Mouse (Mus musculus) heart, postnatal 25 days (tissue): ENCODE results near the gene Rap1gds1. TPM values are rescaled to one million over a fixed set of nuclear protein-coding genes. Genes with fewer than 3 reads are reported as not detected.
A peak's percentile ranks its signal among the peaks of the same experiment; 100 is the strongest.

ENCODE experiments used
- DNase-seq: peaks from one replicate; pipeline ENCODE4 v3.0.0; 2022; ENCODE audit warnings: low spot score
- intact Hi-C: fragments of 180-260 bp; cut with DNase I; formaldehyde crosslinking; loops from one replicate; pipeline ENCODE4 v1.15.1; 2025
- total RNA-seq, 2 experiments: library from RNA; stranded (reverse); gene quantifications; 2 replicates each; pipeline ENCODE4 v1.2.3; 2021

The Rap1gds1 gene
- total RNA-seq = 10 to 100 TPM; 26.5 to 29.8 TPM

DNA sequence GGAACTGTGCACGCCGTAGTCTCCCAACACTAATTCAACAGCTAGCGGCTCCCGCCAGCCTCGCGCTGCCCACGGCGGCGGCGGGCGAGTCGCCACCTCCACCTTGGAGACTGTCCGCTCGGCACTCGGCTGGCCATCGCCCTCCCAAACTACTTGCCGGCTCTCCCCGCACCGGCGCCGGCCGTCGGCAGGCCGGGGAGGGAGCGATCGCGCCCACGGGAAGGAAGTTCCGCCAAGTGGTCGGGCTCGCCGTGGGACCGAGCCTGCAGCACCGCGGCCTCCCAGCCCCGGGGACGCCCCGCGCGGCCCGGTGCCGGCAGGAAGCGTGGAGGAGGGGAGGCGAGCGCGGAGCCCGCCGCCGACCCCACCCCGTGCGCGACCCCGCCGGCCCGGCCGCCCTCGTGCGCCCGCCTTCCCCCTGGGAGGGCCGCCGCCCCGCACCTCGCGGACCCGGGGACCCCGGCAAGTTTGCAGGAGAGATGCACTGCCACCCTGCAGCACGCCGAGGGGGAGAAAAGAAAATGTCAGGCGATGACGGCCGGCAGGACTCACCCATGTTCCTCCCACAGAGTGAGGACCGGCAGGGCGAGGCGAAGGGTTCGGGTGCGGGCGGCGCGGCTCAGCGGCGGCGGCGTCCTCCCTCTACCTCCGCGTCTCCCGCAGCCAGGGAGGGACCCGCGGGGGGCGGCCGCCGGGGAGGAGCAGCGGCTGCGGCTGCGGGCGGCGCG, at the start of gene Rap1gds1:
TSS of gene Rap1gds1 (minus strand) at position 718 of the 728 bp plus-strand sequence.
- intact Hi-C loops = loop anchor here (10.0 kb wide), 1 partner anchor 590 kb away; the partner anchor contains the start of gene Metap1
- peak; percentile 53 for DNase-seq

DNA sequence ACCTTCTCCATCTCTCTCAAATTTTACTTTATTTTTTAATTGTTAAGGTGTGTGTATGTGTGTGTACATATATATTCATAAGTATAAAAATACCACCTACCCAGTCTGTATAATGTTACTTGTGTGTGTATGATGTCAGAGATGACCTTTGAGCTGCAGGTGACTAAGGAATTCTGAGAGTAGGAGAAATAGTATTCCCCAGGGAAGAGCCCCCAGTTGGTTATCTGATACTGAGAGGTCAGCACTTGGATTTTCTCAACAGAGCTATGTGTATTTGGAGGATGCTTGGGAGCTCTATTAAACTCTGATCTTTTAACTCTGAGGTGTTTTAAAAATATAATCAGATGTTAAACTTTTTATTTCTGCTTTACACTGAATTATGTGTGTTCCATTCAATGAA, 43.4 kb upstream of the Rap1gds1 start:
- DNase-seq = no peak
- intact Hi-C loops = no loop called here

- intact Hi-C loops = no loop called here
- no peak for DNase-seq
These were observed 41.8 kb upstream of the Rap1gds1 start for GRCm38 (mm10) chr3:139116733-139117337.

GRCm38 (mm10) chr3:139112335-139112973, 37.5 kb upstream of the Rap1gds1 start:
- DNase-seq = no peak
- intact Hi-C loops = no loop called here

DNA sequence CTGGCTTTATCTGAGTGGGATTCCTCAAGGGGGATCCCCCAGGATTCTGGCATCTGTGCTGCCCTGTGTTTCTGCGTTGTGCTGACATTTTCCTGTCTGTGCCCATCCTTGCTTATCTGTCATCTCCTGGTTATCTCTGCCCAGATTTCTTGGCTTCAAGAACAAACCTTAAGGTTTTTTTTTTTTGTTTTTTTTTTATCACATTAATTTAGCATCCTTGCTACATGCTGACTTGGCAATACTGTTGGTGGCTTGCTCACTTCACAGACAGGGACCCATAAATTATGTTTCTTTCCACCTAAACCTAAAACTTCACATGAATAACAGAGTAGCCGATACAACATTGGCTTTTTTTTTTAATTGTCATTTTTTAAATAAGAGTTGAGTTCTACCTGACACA, 36.9 kb upstream of the Rap1gds1 start:
- intact Hi-C loops = no loop called here
- no peak for DNase-seq

DNA sequence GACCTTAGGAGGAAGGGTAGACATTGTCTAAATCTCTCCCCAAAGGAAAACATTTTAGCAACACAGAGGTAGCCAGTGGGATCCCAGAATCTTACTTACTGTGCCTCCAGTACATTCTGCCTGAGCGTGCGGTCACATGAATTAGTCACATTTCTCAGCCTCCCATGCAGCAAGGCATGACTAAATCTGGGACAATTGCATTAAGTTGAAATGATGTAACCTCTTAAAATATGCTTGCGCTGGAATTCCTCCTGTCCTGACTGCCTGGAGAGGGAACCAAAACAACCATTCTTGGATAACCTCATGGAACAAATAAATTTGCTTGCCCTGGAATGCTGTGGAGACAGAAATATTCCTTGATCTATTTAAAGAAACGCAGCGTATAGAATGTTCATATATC, 33.2 kb upstream of the Rap1gds1 start:
- intact Hi-C loops = no loop called here
- no peak for DNase-seq

GRCm38 (mm10) chr3:139103914-139104313, 28.9 kb upstream of the Rap1gds1 start:
- DNase-seq = no peak
- intact Hi-C loops = no loop called here

DNA sequence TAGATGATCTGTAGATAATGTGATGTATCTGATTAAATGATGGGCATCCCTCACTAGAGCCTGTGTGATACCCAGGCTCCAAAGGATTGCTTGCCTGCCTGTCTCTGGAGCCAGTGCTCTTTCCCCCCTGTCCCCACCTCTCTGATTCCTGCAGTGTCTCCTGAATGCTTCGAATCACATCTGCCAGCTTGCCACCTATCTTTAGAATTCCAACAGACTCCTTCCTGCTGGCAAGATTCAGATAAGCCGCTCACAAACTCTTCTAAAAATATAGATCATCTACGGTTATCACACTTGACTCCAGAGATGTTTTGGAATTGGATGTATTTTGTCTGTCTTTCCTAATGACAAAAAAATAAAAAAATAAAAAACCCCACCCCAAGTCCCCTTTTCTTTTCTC, 28.3 kb upstream of the Rap1gds1 start:
- intact Hi-C loops = no loop called here
- DNase-seq = no peak

DNA sequence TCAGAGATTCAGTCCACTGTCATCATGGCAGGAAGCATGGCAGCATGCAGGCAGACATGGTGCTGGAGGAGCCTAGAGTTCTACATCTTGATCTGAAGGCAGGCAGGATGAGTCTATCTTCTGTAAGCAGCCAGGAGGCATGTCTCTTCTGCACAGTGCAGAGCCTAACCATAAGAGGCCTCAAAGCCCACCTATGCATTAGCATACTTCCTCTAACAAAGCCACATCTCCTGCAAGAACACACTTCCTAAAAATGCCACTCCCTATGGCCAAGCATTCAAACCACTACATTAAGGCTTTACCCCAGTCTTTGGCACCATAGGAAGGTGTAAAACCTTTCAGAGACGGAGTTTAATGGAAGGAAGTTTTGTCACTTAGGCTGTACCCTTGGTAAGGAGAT, 26.9 kb upstream of the Rap1gds1 start:
- intact Hi-C loops = no loop called here
- no peak for DNase-seq

DNA sequence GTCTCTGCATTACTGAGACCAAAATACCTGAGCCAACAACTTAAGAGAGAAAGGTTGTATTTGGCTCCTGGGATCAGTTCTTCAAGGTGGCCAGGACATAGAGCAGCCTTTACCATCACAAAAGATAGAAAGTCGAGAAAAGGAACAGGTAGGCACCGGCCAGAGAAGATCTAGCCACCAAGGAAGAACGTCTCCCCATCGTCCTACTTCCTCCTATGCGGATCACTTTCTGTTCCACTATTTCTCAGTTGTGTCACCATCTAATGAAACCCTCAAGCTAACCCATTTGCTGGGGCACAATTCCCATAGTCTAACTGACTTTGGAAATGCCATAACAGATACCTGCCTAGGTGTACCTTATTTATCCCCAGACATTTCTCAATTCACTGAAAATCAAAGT, 24.3 kb upstream of the Rap1gds1 start:
- no peak for DNase-seq
- intact Hi-C loops = no loop called here

DNA sequence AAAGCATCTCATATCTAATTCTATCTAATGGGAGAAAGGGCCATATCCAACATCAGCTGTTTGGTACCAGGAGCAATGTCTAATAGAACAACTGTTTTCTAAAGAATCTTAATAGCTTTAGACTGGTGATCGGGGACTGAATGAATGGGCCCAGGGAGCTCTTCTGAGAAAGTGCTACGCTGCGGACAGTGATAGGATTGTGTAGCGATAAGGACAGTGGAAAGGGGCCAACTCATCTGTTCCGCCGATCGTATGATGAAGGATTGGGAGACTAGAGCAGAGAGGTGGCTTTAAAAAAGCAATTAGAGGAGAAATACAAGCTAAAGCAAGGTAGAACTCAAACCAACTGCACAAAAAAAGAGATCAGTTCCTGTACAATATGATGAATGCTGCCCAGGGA, 20.9 kb upstream of the Rap1gds1 start:
- no peak for DNase-seq
- intact Hi-C loops = no loop called here

- DNase-seq = no peak
- intact Hi-C loops = no loop called here
These were observed 13.5 kb upstream of the Rap1gds1 start for GRCm38 (mm10) chr3:139088526-139088925.

- no peak for DNase-seq
- intact Hi-C loops = no loop called here
These were observed 9.0 kb upstream of the Rap1gds1 start for GRCm38 (mm10) chr3:139083778-139084539.

GRCm38 (mm10) chr3:139079831-139080230, 4.8 kb upstream of the Rap1gds1 start:
- no peak for DNase-seq
- intact Hi-C loops = loop anchor here (10.0 kb wide), 1 partner anchor 595 kb away; the partner anchor contains the start of gene Metap1

DNA sequence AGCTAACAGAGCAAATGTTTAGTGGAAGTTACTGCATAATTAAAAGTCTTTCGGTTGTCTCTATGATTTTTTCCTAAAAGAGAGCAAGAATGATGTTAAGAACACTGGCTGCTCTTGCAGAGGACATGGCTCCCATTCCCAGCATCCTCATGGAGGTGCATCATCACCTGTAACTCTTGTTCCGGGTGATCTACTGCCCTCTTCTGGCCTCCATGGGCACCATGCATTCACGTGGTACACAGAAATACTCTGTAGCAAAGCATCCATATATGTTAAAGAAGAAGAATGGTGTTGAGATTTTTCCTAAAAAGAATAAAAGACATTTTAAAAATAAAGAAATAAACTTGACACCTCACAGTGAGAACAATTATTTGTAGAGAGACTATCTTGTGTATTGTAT, 3.0 kb upstream of the Rap1gds1 start:
- no peak for DNase-seq
- intact Hi-C loops = loop anchor here (10.0 kb wide), 1 partner anchor 593 kb away; the partner anchor contains the start of gene Metap1

DNA sequence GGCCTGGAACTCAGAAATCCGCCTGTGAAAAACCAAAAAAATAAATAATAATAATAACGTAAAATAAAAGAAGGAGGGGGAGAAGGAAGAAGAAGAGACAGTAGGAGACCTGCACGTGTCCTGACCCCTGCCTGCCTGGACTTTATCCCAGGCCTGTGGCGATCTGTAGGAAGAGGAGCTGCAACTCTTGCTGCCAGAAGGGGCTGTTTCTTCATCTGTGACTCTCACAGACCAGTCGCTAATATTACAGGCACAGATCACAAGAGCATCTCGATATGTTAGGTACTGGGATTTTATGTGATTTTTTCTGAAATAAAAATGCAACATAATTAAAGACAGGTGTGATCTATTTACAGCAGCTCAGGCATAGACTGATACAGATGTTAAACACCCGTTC, 1.1 kb upstream of the Rap1gds1 start:
- no peak for DNase-seq
- intact Hi-C loops = loop anchor here (10.0 kb wide), 1 partner anchor 591 kb away; the partner anchor contains the start of gene Metap1

- intact Hi-C loops = loop anchor here (10.0 kb wide), 1 partner anchor 591 kb away; the partner anchor contains the start of gene Metap1
- DNase-seq = peak; percentile 83
These were observed 495 bp upstream of the Rap1gds1 start for GRCm38 (mm10) chr3:139075333-139076058.

GRCm38 (mm10) chr3:139073801-139074483, 1.1 kb downstream of the Rap1gds1 start:
- intact Hi-C loops = loop anchor here (10.0 kb wide), 1 partner anchor 589 kb away; the partner anchor contains the start of gene Metap1
- DNase-seq = no peak

- intact Hi-C loops = no loop called here
- no peak for DNase-seq
These were observed 5.5 kb downstream of the Rap1gds1 start for GRCm38 (mm10) chr3:139069539-139069938.
